Mouse (Mus musculus): ENCODE measurements around the gene Slc43a2. TPM values are rescaled to one million over a fixed set of nuclear protein-coding genes. Genes with fewer than 3 reads are reported as not detected.

The Slc43a2 gene
- polyA plus RNA-seq, 1 experiment from 2014 or later: 12.7 TPM

- H3K27me3 ChIP-seq: no peaks in the 10 kb centered on the region
- peaks cover 15% of the 10 kb centered on the region for H3K4me1 ChIP-seq
- H3K27ac ChIP-seq (replicated peaks): no peak overlapping the region
- H3K9me3 ChIP-seq: no peaks in the 10 kb centered on the region
- WGBS: 92% methylated on average over 17 of the region's 17 CpGs
- H3K4me3 ChIP-seq: no peak overlapping the region
- H3K9ac ChIP-seq (replicated peaks): no peak overlapping the region
- no peak for ATAC-seq (ENCODE audit: low FRiP score, low read depth)
- H3K36me3 ChIP-seq: peaks cover 27% of the 10 kb centered on the region
- no peak overlapping the region for H3K4me2 ChIP-seq (replicated peaks)
Observed at GRCm38 (mm10) chr11:75570375-75571125, 39.1 kb downstream of the Slc43a2 start.

- no peak for ATAC-seq (ENCODE audit: low FRiP score, low read depth)
- Histone ChIP-seq H3K4me1 (peaks cover 15% of the 10 kb centered on the region), H3K27me3 (no peaks in the 10 kb centered on the region), H3K4me3 (no peak overlapping the region), H3K4me2 (replicated peaks) (no peak overlapping the region), H3K9me3 (no peaks in the 10 kb centered on the region), H3K36me3 (peaks cover 25% of the 10 kb centered on the region), H3K9ac (replicated peaks) (peak overlapping the region; percentile 20; the same call in 1 of the 2 replicates), H3K27ac (replicated peaks) (no peak overlapping the region)
- WGBS: 80% methylated on average over 13 of the region's 14 CpGs
Observed at GRCm38 (mm10) chr11:75571126-75571990, 39.9 kb downstream of the Slc43a2 start.

- ATAC-seq (ENCODE audit: low FRiP score, low read depth): 0 out of 2 replicates have a peak, but pooled peaks have one; percentile 20
- peaks cover 15% of the 10 kb centered on the region for H3K4me1 ChIP-seq
- no peaks in the 10 kb centered on the region for H3K9me3 ChIP-seq
- 7% methylated on average over 10 of the region's 10 CpGs for WGBS
- no peaks in the 10 kb centered on the region for H3K27me3 ChIP-seq
- H3K9ac ChIP-seq (replicated peaks): peak overlapping the region; percentile 20; the same call in 1 of the 2 replicates
- H3K4me3 ChIP-seq: no peak overlapping the region
- H3K4me2 ChIP-seq (replicated peaks): peak overlapping the region; percentile 2; the same call in 1 of the 2 replicates
- peaks cover 17% of the 10 kb centered on the region for H3K36me3 ChIP-seq
- H3K27ac ChIP-seq (replicated peaks): peak overlapping the region; percentile 80
Observed at GRCm38 (mm10) chr11:75572301-75572791, 40.9 kb downstream of the Slc43a2 start.

- peaks cover 15% of the 10 kb centered on the region for H3K36me3 ChIP-seq
- H3K27me3 ChIP-seq: no peaks in the 10 kb centered on the region
- no peak overlapping the region for H3K4me3 ChIP-seq
- 10% methylated on average over 12 of the region's 12 CpGs for WGBS
- H3K4me2 ChIP-seq (replicated peaks): peak overlapping the region; percentile 2; the same call in 1 of the 2 replicates
- peak; percentile 88 for ATAC-seq (ENCODE audit: low FRiP score, low read depth)
- H3K4me1 ChIP-seq: peaks cover 15% of the 10 kb centered on the region
- H3K27ac ChIP-seq (replicated peaks): peak overlapping the region; percentile 80
- H3K9me3 ChIP-seq: no peaks in the 10 kb centered on the region
- peak overlapping the region; percentile 20; the same call in 1 of the 2 replicates for H3K9ac ChIP-seq (replicated peaks)
Observed at GRCm38 (mm10) chr11:75572854-75573650, 41.6 kb downstream of the Slc43a2 start.

- WGBS: 86% methylated on average over 5 of the region's 5 CpGs
- Histone ChIP-seq H3K27ac (replicated peaks) (no peak overlapping the region), H3K4me2 (replicated peaks) (no peak overlapping the region), H3K4me3 (no peak overlapping the region), H3K9ac (replicated peaks) (no peak overlapping the region), H3K27me3 (no peaks in the 10 kb centered on the region), H3K4me1 (peaks cover 15% of the 10 kb centered on the region), H3K9me3 (no peaks in the 10 kb centered on the region), H3K36me3 (0 out of 2 replicates have a peak, but pooled peaks cover under 1% of the 10 kb centered on the region)
- ATAC-seq (ENCODE audit: low FRiP score, low read depth): no peak
Observed at GRCm38 (mm10) chr11:75574378-75575123, 43.1 kb downstream of the Slc43a2 start.

- Histone ChIP-seq H3K27me3 (no peaks in the 10 kb centered on the region), H3K27ac (replicated peaks) (no peak overlapping the region), H3K9ac (replicated peaks) (no peak overlapping the region), H3K4me1 (peaks cover 15% of the 10 kb centered on the region), H3K4me3 (no peak overlapping the region), H3K4me2 (replicated peaks) (no peak overlapping the region), H3K36me3 (no peaks in the 10 kb centered on the region), H3K9me3 (no peaks in the 10 kb centered on the region)
- WGBS: 75% methylated on average over 9 of the region's 9 CpGs
- no peak for ATAC-seq (ENCODE audit: low FRiP score, low read depth)
Observed at GRCm38 (mm10) chr11:75575560-75576123, 44.1 kb downstream of the Slc43a2 start.

GRCm38 (mm10) chr11:75578609-75579008 is 47.1 kb downstream of the Slc43a2 start:
- H3K4me1 ChIP-seq: no peaks in the 10 kb centered on the region
- H3K4me3 ChIP-seq: no peak overlapping the region
- 84% methylated on average over 5 of the region's 5 CpGs for WGBS
- no peak for ATAC-seq (ENCODE audit: low FRiP score, low read depth)
- no peaks in the 10 kb centered on the region for H3K9me3 ChIP-seq
- H3K27ac ChIP-seq (replicated peaks): no peak overlapping the region
- no peaks in the 10 kb centered on the region for H3K27me3 ChIP-seq
- no peaks in the 10 kb centered on the region for H3K36me3 ChIP-seq
- no peak overlapping the region for H3K4me2 ChIP-seq (replicated peaks)
- H3K9ac ChIP-seq (replicated peaks): no peak overlapping the region

- 90% methylated on average over 7 of the region's 7 CpGs for WGBS
- Histone ChIP-seq H3K9ac (replicated peaks) (no peak overlapping the region), H3K9me3 (no peaks in the 10 kb centered on the region), H3K4me3 (no peak overlapping the region), H3K27ac (replicated peaks) (no peak overlapping the region), H3K36me3 (no peaks in the 10 kb centered on the region), H3K4me1 (no peaks in the 10 kb centered on the region), H3K27me3 (no peaks in the 10 kb centered on the region), H3K4me2 (replicated peaks) (no peak overlapping the region)
- no peak for ATAC-seq (ENCODE audit: low FRiP score, low read depth)
Observed at GRCm38 (mm10) chr11:75581495-75582149, 50.1 kb downstream of the Slc43a2 start.

- Histone ChIP-seq H3K4me2 (replicated peaks) (no peak overlapping the region), H3K36me3 (no peaks in the 10 kb centered on the region), H3K9me3 (no peaks in the 10 kb centered on the region), H3K27ac (replicated peaks) (no peak overlapping the region), H3K27me3 (no peaks in the 10 kb centered on the region), H3K9ac (replicated peaks) (no peak overlapping the region), H3K4me1 (peaks cover 5% of the 10 kb centered on the region), H3K4me3 (no peak overlapping the region)
- no peak for ATAC-seq (ENCODE audit: low FRiP score, low read depth)
- 62% methylated on average over 2 of the region's 2 CpGs for WGBS
Observed at GRCm38 (mm10) chr11:75583521-75583920, 52.0 kb downstream of the Slc43a2 start.

GRCm38 (mm10) chr11:75585061-75585460 is 53.6 kb downstream of the Slc43a2 start:
- Histone ChIP-seq H3K4me1 (peaks cover 19% of the 10 kb centered on the region), H3K9ac (replicated peaks) (no peak overlapping the region), H3K27me3 (no peaks in the 10 kb centered on the region), H3K9me3 (no peaks in the 10 kb centered on the region), H3K36me3 (no peaks in the 10 kb centered on the region), H3K4me3 (no peak overlapping the region), H3K4me2 (replicated peaks) (no peak overlapping the region), H3K27ac (replicated peaks) (no peak overlapping the region)
- ATAC-seq (ENCODE audit: low FRiP score, low read depth): no peak
- 85% methylated on average over 4 of the region's 4 CpGs for WGBS
